Mouse (Mus musculus): Measurements from ENCODE around the gene Spon1. TPM values are rescaled to one million over a fixed set of nuclear protein-coding genes. Genes with fewer than 3 reads are reported as not detected.

Spon1 gene
- polyA plus RNA-seq, 1 experiment from 2014 or later: 81.7 TPM

DNA sequence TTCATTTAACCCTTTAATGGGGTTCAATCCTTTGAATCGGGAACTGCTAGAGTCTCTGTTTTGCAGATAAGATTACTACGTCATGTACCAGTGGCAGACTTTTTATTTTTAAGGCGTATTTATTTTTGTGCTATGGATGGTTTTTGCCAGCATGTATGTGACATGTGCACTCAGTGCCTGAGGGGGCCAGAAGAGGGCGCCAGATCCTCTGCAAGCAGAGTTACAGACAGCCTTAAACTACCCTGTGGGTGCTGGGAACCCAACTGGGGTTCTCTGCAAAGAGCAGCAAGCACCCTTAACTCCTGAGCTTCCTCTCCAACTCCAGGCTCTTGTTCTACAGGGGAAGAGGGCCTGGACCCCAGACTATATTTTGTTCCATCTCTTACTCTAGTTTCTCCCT is 23.2 kb upstream of the Spon1 start:
- 90% methylated on average over 4 of the region's 4 CpGs for WGBS
- no peak overlapping the region for H3K9ac ChIP-seq (replicated peaks; ENCODE audit: low read depth, low read length)
- no peaks in the 10 kb centered on the region for H3K9me3 ChIP-seq (ENCODE audit: control insufficient read depth, low read length)
- no peak for ATAC-seq (ENCODE audit: low read depth)
- no peak overlapping the region for H3K4me2 ChIP-seq (ENCODE audit: low read depth, low read length)
- no peaks in the 10 kb centered on the region for H3K4me1 ChIP-seq (ENCODE audit: control insufficient read depth, insufficient read depth, low read length)
- no peaks in the 10 kb centered on the region for H3K36me3 ChIP-seq (ENCODE audit: control insufficient read depth, insufficient read depth, low read length)
- H3K27me3 ChIP-seq (ENCODE audit: control insufficient read depth, insufficient read depth, low read length): no peaks in the 10 kb centered on the region
- no peak overlapping the region for H3K27ac ChIP-seq (ENCODE audit: low read depth, low read length)
- H3K4me3 ChIP-seq (ENCODE audit: low read depth, low read length): no peak overlapping the region

GRCm38 (mm10) chr7:113743982-113744381 is 21.8 kb upstream of the Spon1 start:
- H3K9ac ChIP-seq (replicated peaks; ENCODE audit: low read depth, low read length): no peak overlapping the region
- no peak overlapping the region for H3K4me2 ChIP-seq (ENCODE audit: low read depth, low read length)
- 6% methylated on average over 5 of the region's 5 CpGs for WGBS
- peak; percentile 60; the same call in 1 of the 2 replicates for ATAC-seq (ENCODE audit: low read depth)
- no peaks in the 10 kb centered on the region for H3K9me3 ChIP-seq (ENCODE audit: control insufficient read depth, low read length)
- no peak overlapping the region for H3K4me3 ChIP-seq (ENCODE audit: low read depth, low read length)
- H3K36me3 ChIP-seq (ENCODE audit: control insufficient read depth, insufficient read depth, low read length): no peaks in the 10 kb centered on the region
- no peak overlapping the region for H3K27ac ChIP-seq (ENCODE audit: low read depth, low read length)
- no peaks in the 10 kb centered on the region for H3K27me3 ChIP-seq (ENCODE audit: control insufficient read depth, insufficient read depth, low read length)
- H3K4me1 ChIP-seq (ENCODE audit: control insufficient read depth, insufficient read depth, low read length): no peaks in the 10 kb centered on the region

- H3K36me3 ChIP-seq (ENCODE audit: control insufficient read depth, insufficient read depth, low read length): no peaks in the 10 kb centered on the region
- 91% methylated on average over 2 of the region's 2 CpGs for WGBS
- H3K27me3 ChIP-seq (ENCODE audit: control insufficient read depth, insufficient read depth, low read length): 0 out of 2 replicates have a peak, but pooled peaks cover 3% of the 10 kb centered on the region
These were observed 9.2 kb upstream of the Spon1 start for GRCm38 (mm10) chr7:113756616-113757015.

GRCm38 (mm10) chr7:113759212-113759611 is 6.6 kb upstream of the Spon1 start:
- 28% methylated on average over 1 of the region's 1 CpGs for WGBS
- H3K27ac ChIP-seq (ENCODE audit: low read depth, low read length): no peak overlapping the region
- 0 out of 2 replicates have a peak, but pooled peaks cover 3% of the 10 kb centered on the region for H3K27me3 ChIP-seq (ENCODE audit: control insufficient read depth, insufficient read depth, low read length)
- no peak; the same call in 1 of the 2 replicates for ATAC-seq (ENCODE audit: low read depth)
- H3K4me3 ChIP-seq (ENCODE audit: low read depth, low read length): no peak overlapping the region
- H3K9ac ChIP-seq (replicated peaks; ENCODE audit: low read depth, low read length): no peak overlapping the region
- no peaks in the 10 kb centered on the region for H3K36me3 ChIP-seq (ENCODE audit: control insufficient read depth, insufficient read depth, low read length)
- no peak overlapping the region for H3K4me2 ChIP-seq (ENCODE audit: low read depth, low read length)
- H3K9me3 ChIP-seq (ENCODE audit: control insufficient read depth, low read length): peaks cover 5% of the 10 kb centered on the region; the same call in 1 of the 2 replicates
- no peaks in the 10 kb centered on the region for H3K4me1 ChIP-seq (ENCODE audit: control insufficient read depth, insufficient read depth, low read length)

More at GRCm38 (mm10) chr7:113756616-113757015, 9.2 kb upstream of the Spon1 start:
- ATAC-seq (ENCODE audit: low read depth): no peak
- H3K4me1 ChIP-seq (ENCODE audit: control insufficient read depth, insufficient read depth, low read length): no peaks in the 10 kb centered on the region
- H3K4me2 ChIP-seq (ENCODE audit: low read depth, low read length): no peak overlapping the region
- no peak overlapping the region for H3K27ac ChIP-seq (ENCODE audit: low read depth, low read length)
- no peaks in the 10 kb centered on the region for H3K9me3 ChIP-seq (ENCODE audit: control insufficient read depth, low read length)
- no peak overlapping the region for H3K4me3 ChIP-seq (ENCODE audit: low read depth, low read length)
- no peak overlapping the region for H3K9ac ChIP-seq (replicated peaks; ENCODE audit: low read depth, low read length)

DNA sequence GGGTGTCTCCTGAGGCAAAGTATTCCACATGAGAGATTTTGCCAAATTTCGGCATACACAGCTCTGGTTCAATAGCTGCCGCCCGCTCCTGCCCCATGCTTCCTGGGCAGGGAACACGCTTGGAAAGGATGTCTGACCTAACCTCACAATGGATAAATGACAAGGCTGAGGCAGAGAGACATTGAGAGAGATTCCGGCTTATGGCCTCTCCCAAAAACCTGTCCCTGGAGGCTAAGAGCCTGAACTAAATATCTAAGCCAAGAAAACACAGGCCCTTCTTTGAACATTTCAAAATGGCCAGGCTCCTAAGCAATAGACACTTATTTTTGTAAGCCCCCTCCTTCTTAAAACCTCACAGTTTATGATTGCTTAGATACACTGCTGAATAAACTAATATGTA is 665 bp upstream of the Spon1 start:
- ATAC-seq (ENCODE audit: low read depth): no peak

DNA sequence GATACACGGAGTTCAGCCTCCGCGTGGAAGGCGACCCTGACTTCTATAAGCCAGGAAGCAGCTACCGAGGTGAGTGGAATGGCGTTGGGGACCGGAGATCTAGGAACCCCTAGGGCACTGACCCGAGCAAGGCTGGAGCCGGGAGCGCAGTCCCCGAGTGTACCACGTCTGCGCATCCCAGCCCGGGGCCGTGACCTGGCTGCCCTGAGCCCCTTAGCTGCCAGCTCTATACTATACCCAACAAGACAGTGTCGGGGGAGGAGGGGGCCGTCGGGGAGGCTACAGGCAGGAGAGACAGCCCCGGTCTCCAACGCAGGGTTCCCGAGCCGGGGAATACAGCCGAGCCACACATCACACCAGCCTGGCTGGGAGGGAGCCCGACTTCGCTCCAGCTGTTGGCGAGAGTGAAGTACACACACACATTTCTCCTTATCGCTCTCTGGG is 722 bp downstream of the Spon1 start:
- H3K36me3 ChIP-seq (ENCODE audit: control insufficient read depth, insufficient read depth, low read length): no peaks in the 10 kb centered on the region
- H3K9ac ChIP-seq (replicated peaks; ENCODE audit: low read depth, low read length): peak overlapping the region; percentile 67
- H3K4me3 ChIP-seq (ENCODE audit: low read depth, low read length): peak overlapping the region; percentile 58
- H3K4me1 ChIP-seq (ENCODE audit: control insufficient read depth, insufficient read depth, low read length): peaks cover 17% of the 10 kb centered on the region
- peak overlapping the region; percentile 66 for H3K27ac ChIP-seq (ENCODE audit: low read depth, low read length)
- H3K4me2 ChIP-seq (ENCODE audit: low read depth, low read length): peak overlapping the region; percentile 99
- ATAC-seq (ENCODE audit: low read depth): peak; percentile 61
- WGBS: under 1% methylated on average over 27 of the region's 27 CpGs
- peaks cover 14% of the 10 kb centered on the region for H3K27me3 ChIP-seq (ENCODE audit: control insufficient read depth, insufficient read depth, low read length)
- peaks cover 5% of the 10 kb centered on the region; the same call in 1 of the 2 replicates for H3K9me3 ChIP-seq (ENCODE audit: control insufficient read depth, low read length)

More for the DNA sequence above, 665 bp upstream of the Spon1 start:
- H3K27ac ChIP-seq (ENCODE audit: low read depth, low read length): no peak overlapping the region
- no peak overlapping the region for H3K4me3 ChIP-seq (ENCODE audit: low read depth, low read length)
- no peak overlapping the region for H3K9ac ChIP-seq (replicated peaks; ENCODE audit: low read depth, low read length)
- 89% methylated on average over 5 of the region's 5 CpGs for WGBS
- H3K27me3 ChIP-seq (ENCODE audit: control insufficient read depth, insufficient read depth, low read length): peaks cover 17% of the 10 kb centered on the region
- H3K4me1 ChIP-seq (ENCODE audit: control insufficient read depth, insufficient read depth, low read length): peaks cover 17% of the 10 kb centered on the region
- H3K4me2 ChIP-seq (ENCODE audit: low read depth, low read length): peak overlapping the region; percentile 99
- no peaks in the 10 kb centered on the region for H3K36me3 ChIP-seq (ENCODE audit: control insufficient read depth, insufficient read depth, low read length)
- H3K9me3 ChIP-seq (ENCODE audit: control insufficient read depth, low read length): peaks cover 5% of the 10 kb centered on the region; the same call in 1 of the 2 replicates

- WGBS: 20% methylated on average over 6 of the region's 6 CpGs
- Histone ChIP-seq H3K4me3 (ENCODE audit: low read depth, low read length) (peak overlapping the region; percentile 58; the same call in 1 of the 2 replicates), H3K9ac (replicated peaks; ENCODE audit: low read depth, low read length) (no peak overlapping the region), H3K4me2 (ENCODE audit: low read depth, low read length) (peak overlapping the region; percentile 99), H3K27ac (ENCODE audit: low read depth, low read length) (peak overlapping the region; percentile 41; the same call in 1 of the 2 replicates), H3K27me3 (ENCODE audit: control insufficient read depth, insufficient read depth, low read length) (peaks cover 14% of the 10 kb centered on the region), H3K4me1 (ENCODE audit: control insufficient read depth, insufficient read depth, low read length) (peaks cover 17% of the 10 kb centered on the region), H3K9me3 (ENCODE audit: control insufficient read depth, low read length) (peaks cover 5% of the 10 kb centered on the region; the same call in 1 of the 2 replicates), H3K36me3 (ENCODE audit: control insufficient read depth, insufficient read depth, low read length) (no peaks in the 10 kb centered on the region)
- ATAC-seq (ENCODE audit: low read depth): no peak
These were observed 1.7 kb downstream of the Spon1 start for GRCm38 (mm10) chr7:113767546-113767945.

DNA sequence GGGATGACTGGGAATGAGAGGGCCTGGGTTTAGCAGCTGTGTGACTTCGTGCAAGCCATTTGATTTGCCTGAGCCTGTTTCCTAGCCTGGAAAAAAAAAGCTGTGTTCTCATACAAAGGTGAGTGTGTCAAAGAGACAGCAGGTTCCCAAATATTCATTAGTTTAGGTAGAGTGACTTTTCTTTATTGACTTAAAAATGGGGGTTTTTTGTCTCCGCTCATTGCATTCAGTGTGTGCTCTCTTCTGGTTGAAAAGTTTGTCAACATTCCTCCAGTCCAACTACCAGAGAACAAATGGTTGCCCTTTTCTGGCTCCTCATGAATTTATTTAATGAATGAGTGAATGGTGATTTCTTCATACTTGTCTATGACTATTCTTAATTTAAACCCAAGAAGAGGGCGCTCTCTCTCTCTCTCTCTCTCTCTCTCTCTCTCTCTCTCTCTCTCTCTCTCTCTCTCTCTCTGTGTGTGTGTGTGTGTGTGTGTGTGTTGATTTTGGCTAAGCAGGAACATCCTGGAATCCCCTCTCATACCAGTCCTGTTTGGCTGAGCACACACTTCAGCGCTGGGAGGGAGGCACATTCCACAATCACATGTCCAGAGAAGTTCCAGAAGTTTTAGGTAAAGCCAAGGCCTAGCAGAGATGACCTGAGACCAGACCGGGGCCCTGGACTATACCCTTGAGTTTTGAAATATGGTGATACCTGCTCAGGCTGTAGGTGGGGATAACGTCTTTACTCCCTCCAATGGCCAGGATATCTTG is 2.6 kb downstream of the Spon1 start:
- Histone ChIP-seq H3K4me1 (ENCODE audit: control insufficient read depth, insufficient read depth, low read length) (peaks cover 17% of the 10 kb centered on the region), H3K9ac (replicated peaks; ENCODE audit: low read depth, low read length) (no peak overlapping the region), H3K9me3 (ENCODE audit: control insufficient read depth, low read length) (no peaks in the 10 kb centered on the region), H3K27me3 (ENCODE audit: control insufficient read depth, insufficient read depth, low read length) (peaks cover 14% of the 10 kb centered on the region), H3K4me2 (ENCODE audit: low read depth, low read length) (peak overlapping the region; percentile 99), H3K27ac (ENCODE audit: low read depth, low read length) (0 out of 2 replicates have a peak overlapping the region, but pooled peaks have one; percentile 41), H3K4me3 (ENCODE audit: low read depth, low read length) (peak overlapping the region; percentile 58), H3K36me3 (ENCODE audit: control insufficient read depth, insufficient read depth, low read length) (no peaks in the 10 kb centered on the region)
- no peak for ATAC-seq (ENCODE audit: low read depth)
- WGBS: 63% methylated on average over 6 of the region's 6 CpGs

DNA sequence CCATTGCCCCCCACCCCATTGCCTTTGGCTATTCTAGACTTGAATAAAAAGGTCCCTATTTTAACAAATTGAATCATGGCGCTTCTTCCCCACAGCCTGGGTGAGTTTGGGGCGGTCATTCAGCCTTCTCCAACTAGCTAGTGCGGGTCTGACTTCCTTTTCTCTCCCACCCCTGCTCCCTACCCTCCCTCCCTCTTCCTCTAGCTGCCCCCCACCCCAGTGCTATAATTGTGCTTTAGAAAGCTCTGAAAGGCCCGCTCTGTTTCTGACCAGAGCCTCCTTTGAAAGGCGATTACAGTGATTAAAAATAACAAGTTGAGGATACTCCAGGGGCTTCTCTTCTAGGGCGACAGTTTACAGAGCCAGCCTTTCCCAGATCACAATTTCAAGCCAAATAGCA is 3.5 kb downstream of the Spon1 start:
- peaks cover 17% of the 10 kb centered on the region for H3K4me1 ChIP-seq (ENCODE audit: control insufficient read depth, insufficient read depth, low read length)
- no peak overlapping the region for H3K4me3 ChIP-seq (ENCODE audit: low read depth, low read length)
- H3K9ac ChIP-seq (replicated peaks; ENCODE audit: low read depth, low read length): no peak overlapping the region
- H3K36me3 ChIP-seq (ENCODE audit: control insufficient read depth, insufficient read depth, low read length): no peaks in the 10 kb centered on the region
- H3K27me3 ChIP-seq (ENCODE audit: control insufficient read depth, insufficient read depth, low read length): peaks cover 14% of the 10 kb centered on the region
- H3K27ac ChIP-seq (ENCODE audit: low read depth, low read length): no peak overlapping the region
- 6% methylated on average over 6 of the region's 6 CpGs for WGBS
- no peak for ATAC-seq (ENCODE audit: low read depth)
- H3K9me3 ChIP-seq (ENCODE audit: control insufficient read depth, low read length): no peaks in the 10 kb centered on the region
- H3K4me2 ChIP-seq (ENCODE audit: low read depth, low read length): peak overlapping the region; percentile 19

All from neural tube, embryonic 14.5 days (tissue).